Mouse (Mus musculus): ENCODE data around the gene Spryd4. TPM values are rescaled to one million over a fixed set of nuclear protein-coding genes. Genes with fewer than 3 reads are reported as not detected.
"Not testable (repeated sequence)": the region's sequence is repeated elsewhere in the genome, so short reads cannot be mapped to it uniquely, and the experiment has no call there.

Spryd4 gene
- total RNA-seq, 4 experiments from 2014 or later, result 8.4 to 9.4 (median 9.2) TPM

GRCm38 (mm10) chr10:128188242-128188877, 23.2 kb downstream of the Spryd4 start:
- DNase-seq (ENCODE audit: low spot score in 2 of 2), result peak; percentile 36 to 54

DNA sequence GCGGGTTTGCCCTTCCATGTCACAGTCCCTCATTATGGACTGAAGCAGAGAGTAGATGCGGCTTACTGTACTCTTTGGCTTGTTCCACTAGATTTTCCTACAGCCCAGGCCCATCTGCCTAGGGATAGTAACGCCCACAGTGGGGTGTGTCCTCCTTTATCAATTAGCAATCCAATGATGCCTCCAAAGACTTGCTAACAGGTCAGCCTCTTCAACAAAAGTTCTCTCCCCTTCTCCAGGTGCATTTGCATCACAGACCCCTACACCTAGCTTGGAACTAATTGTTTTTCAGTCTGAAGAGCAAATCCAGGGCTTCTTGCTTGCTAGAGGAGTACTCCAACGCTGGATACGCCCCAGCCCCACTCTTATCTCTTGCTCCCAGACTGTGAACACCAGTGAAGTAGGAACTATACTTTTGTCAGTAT, 24.4 kb downstream of the Spryd4 start:
- no peak for DNase-seq (ENCODE audit: low spot score in 2 of 2)

DNA sequence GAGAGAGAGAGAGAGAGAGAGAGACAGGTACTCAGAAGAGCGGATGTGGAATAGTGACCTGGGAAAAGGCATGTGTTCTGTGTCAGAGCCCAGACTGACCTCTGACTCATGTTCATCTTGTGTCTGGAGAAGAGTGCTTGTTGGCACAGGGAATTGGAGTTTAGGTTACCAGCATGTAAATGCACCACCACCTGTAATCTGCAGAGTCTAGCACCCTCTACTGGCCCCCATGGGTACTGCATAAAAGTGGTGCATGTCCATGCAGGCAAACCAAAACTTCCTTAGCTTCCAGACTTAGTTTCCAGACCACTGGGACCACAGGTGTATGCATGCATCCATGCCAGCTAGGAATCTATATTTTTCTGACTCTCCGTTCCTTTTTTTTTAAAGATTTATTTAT, 25.6 kb downstream of the Spryd4 start:
- peak; percentile 36 to 53 for DNase-seq (ENCODE audit: low spot score in 2 of 2)

DNA sequence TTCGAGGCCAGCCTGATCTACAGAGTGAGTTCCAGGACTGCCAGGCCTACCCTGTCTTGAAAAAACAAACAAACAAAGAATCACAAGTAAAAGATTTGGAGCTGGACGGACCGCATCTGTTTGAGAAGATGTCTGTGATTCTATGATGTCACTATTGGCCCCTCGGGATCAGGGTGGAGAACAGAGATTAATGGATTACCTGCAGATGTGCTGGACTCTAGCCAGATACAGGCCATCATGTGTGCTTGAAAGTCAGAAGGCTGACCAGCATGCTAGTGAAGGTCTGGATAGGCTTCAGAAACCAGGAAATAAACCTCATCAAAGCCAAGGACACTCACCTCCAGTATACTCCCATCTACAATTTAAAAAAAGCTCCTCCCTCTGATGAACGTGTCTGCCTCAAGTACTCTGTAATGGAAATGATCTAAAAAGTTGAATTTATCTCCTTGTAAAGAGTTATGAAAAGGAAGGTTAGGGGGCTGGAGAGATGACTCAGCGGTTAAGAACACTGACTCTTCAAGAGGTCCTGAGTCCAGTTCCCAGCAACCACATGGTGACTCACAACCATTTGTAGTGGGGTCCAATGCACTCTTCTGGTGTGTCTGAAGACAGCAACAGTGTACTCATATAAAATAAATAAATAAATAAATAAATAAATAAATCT, 26.2 kb downstream of the Spryd4 start:
- no peak for DNase-seq (ENCODE audit: low spot score in 2 of 2)

DNA sequence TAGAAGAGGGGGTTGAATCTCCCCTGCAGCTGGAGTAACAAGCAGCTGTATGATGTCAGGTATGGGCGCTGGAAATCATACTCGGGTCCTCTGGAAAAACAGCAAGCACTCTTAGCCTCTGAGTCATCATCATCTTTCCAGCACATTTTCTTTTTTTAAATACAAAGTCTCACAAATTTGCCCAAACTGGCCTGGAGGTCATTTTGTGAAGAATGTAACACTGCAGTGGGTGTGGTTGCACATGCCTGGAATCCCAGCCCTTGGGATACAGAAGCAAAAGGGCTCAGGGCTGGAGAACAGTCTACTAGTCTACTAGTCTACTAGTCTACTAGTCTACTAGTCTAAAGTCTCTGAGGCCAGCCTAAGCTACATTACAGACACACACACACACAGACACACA, 27.3 kb downstream of the Spryd4 start:
- no peak for DNase-seq (ENCODE audit: low spot score in 2 of 2)

DNA sequence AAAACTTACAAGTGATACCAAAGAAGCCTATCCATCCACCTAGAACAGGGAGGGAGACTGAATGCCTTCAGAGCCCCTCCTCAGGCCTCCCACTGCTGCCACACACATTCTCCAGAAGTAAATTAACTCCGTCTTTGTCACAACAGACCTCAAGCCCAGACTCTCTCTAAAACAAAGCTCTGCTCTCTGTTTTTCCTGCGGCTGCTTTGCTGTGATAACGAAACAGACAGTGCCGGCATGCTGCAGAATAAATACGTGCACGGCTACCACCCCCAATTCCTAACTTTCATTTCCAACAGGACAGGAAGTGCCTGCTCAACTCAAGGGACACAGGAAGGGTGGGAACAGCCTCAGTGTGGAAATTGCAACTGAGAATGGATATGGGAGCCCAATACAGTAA, 31.6 kb downstream of the Spryd4 start, which contains the start of gene Rbms2:
Gene Rbms2, minus strand, starts transcription at position 309 of the 400 bp plus-strand sequence.
- DNase-seq (ENCODE audit: low spot score in 2 of 2), result no peak

GRCm38 (mm10) chr10:128177316-128177715, 34.3 kb downstream of the Spryd4 start:
- no peak for DNase-seq (ENCODE audit: low spot score in 2 of 2)

DNA sequence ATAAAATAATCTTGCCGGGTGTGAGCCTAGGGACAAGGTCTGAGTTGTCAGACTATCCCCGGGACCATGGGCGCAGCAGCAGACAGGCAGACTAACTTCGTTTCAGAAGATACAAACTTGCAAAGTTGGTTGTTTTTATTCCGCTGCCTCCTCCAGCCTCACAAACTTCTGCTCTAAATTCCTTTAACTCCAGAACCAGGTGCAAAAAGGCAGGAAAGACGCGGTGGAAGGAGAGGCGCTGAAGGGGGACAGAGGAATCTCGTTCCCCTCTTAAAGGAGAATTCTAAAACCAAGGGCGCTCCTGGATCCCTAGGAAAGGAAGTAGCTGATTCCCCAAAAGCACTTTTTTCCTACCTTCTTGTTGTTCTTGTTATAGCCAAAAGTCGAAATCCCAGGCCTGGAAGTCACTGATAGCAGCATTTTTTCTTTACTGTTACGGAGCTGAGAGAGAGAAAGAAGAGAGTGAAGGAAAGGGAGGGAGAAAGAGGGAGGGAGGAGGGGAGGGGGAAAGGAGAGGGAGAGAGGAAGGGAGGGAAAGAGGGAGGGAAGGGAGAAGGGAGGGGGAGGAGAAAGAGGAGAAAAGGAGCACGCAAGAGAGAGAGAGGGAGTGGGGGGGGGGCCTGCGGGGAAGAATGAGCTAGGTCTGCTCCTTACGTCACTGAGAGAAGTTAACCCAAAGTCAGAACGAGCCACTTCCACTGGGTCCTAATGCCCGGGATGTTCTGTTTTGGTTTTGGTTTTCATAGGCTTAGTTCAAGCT, 35.4 kb downstream of the Spryd4 start:
- peak in 1 of 2 experiments; percentile 32 for DNase-seq (ENCODE audit: low spot score in 2 of 2)

DNA sequence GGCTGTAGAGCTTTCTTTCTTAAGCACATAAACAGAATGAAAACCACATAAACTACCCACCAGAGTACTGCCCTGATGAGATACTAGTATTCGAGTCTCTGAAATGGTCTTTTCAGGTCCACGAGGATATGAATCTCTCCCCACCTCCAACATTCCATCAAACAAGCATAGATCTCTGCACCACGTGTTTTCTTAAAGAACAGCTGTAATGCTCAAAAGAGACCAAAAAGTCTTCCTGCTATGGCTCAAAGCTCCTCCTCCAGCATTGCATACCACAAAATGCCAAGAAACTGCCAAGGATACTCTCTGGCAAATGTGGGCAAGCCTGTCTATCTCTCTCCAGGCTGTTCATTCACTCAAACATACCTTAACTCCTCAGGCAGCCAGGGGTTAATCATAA, 36.3 kb downstream of the Spryd4 start:
- DNase-seq (ENCODE audit: low spot score in 2 of 2), result no peak

- not testable (repeated sequence) for DNase-seq (ENCODE audit: low spot score in 2 of 2)
These were observed 40.3 kb downstream of the Spryd4 start for GRCm38 (mm10) chr10:128171348-128171747.

GRCm38 (mm10) chr10:128167091-128167490, 44.5 kb downstream of the Spryd4 start:
- DNase-seq (ENCODE audit: low spot score in 2 of 2), result no peak

GRCm38 (mm10) chr10:128165726-128166125, 45.9 kb downstream of the Spryd4 start:
- not testable (repeated sequence) for DNase-seq (ENCODE audit: low spot score in 2 of 2)

Other genes with a start within 250 kb of the Spryd4 start
- gene Hsd17b6, start 204.2 kb downstream of the Spryd4 start, total RNA-seq (2022), result not detected
- gene Prim1, start 196.6 kb downstream of the Spryd4 start, total RNA-seq (2022), result 1 to 10 TPM; 6.5 to 9.3 (median 8.1) TPM
- gene Naca, start 176.2 kb downstream of the Spryd4 start, total RNA-seq (2022), result 100 to 1,000 TPM; 335 to 362 (median 360) TPM
- gene Ptges3, start 152.9 kb downstream of the Spryd4 start, total RNA-seq (2022), result 100 to 1,000 TPM; 118 to 126 (median 124) TPM
- gene Atp5b, start 128.5 kb downstream of the Spryd4 start, total RNA-seq (2022), result 1,000 to 10,000 TPM; 1,625 to 1,859 (median 1,782) TPM
- 10 to 100 TPM; 36.4 to 39.1 (median 38.4) TPM for gene Baz2a, start 120.2 kb downstream of the Spryd4 start, total RNA-seq (2022)
- 10 to 100 TPM; 14.3 to 18.7 (median 17.1) TPM for gene Rbms2, start 31.5 kb downstream of the Spryd4 start, total RNA-seq (2022)
- gene Gls2, start 17.4 kb downstream of the Spryd4 start, total RNA-seq (2022), result 10 to 100 TPM; 32.6 to 36.0 (median 34.0) TPM
- not detected for gene Mip, start 14.0 kb upstream of the Spryd4 start, total RNA-seq (2022)
- 1 to 10 TPM; 6.4 to 9.9 (median 7.8) TPM for gene Timeless, start 20.3 kb upstream of the Spryd4 start, total RNA-seq (2022)
- not detected for gene Apon, start 42.3 kb upstream of the Spryd4 start, total RNA-seq (2022)
- under 1 TPM in 1 of 4 experiments, not detected in 3; 0.30 TPM for gene Apof, start 56.9 kb upstream of the Spryd4 start, total RNA-seq (2022)
- 10 to 100 TPM; 26.8 to 38.6 (median 28.2) TPM for gene Stat2, start 58.8 kb upstream of the Spryd4 start, total RNA-seq (2022)
- under 1 TPM in 1 of 4 experiments, not detected in 3; 0.36 TPM for gene Il23a, start 86.9 kb upstream of the Spryd4 start, total RNA-seq (2022)
- gene Pan2, start 91.5 kb upstream of the Spryd4 start, total RNA-seq (2022), result 10 to 100 TPM; 14.5 to 15.5 (median 15.3) TPM
- 10 to 100 TPM; 66.6 to 76.7 (median 67.6) TPM for gene Cnpy2, start 110.7 kb upstream of the Spryd4 start, total RNA-seq (2022)
- gene Cs, start 125.9 kb upstream of the Spryd4 start, total RNA-seq (2022), result 100 to 1,000 TPM; 221 to 239 (median 230) TPM
- gene Coq10a, start 157.2 kb upstream of the Spryd4 start, total RNA-seq (2022), result 10 to 100 TPM; 59.3 to 62.4 (median 61.5) TPM
- 10 to 100 TPM; 41.2 to 49.0 (median 44.8) TPM for gene Ankrd52, start 165.3 kb upstream of the Spryd4 start, total RNA-seq (2022)
- under 1 TPM in 3 of 4 experiments, not detected in 1; 0.27 to 0.61 (median 0.59) TPM for gene Slc39a5, start 189.4 kb upstream of the Spryd4 start, total RNA-seq (2022)
- 10 to 100 TPM; 90.1 to 97.4 (median 94.1) TPM for gene Nabp2, start 199.7 kb upstream of the Spryd4 start, total RNA-seq (2022)
- gene Rnf41, start 199.8 kb upstream of the Spryd4 start, total RNA-seq (2022), result 10 to 100 TPM; 72.2 to 79.3 (median 73.4) TPM
- 100 to 1,000 TPM; 262 to 275 (median 268) TPM for gene Smarcc2, start 247.4 kb upstream of the Spryd4 start, total RNA-seq (2022)